Mouse (Mus musculus) mouse trophoblast stem cell (cell line): ENCODE measurements around the gene Scaper.

Source experiments
- in situ Hi-C, 2 experiments: fragments of 300-500 bp; cut with MseI, MboI; formaldehyde crosslinking; loops; 2 replicates in 1 of 2; 3 replicates in 1 of 2; pipeline ENCODE4 v1.15.1; 2025

Gene Scaper

GRCm38 (mm10) chr9:55608701-55609531 is 329.0 kb downstream of the Scaper start:
- in situ Hi-C loops: no loop called here

- in situ Hi-C loops: no loop called here
These were observed 339.3 kb downstream of the Scaper start for GRCm38 (mm10) chr9:55598594-55598993.

- in situ Hi-C loops: no loop called here
These were observed 351.8 kb downstream of the Scaper start for GRCm38 (mm10) chr9:55586141-55586540.

- in situ Hi-C loops: no loop called here
These were observed 356.5 kb downstream of the Scaper start for GRCm38 (mm10) chr9:55581414-55581813.

- in situ Hi-C loops: no loop called here
These were observed 361.3 kb downstream of the Scaper start for GRCm38 (mm10) chr9:55576571-55576970.

GRCm38 (mm10) chr9:55571071-55571470 is 366.8 kb downstream of the Scaper start:
- in situ Hi-C loops: no loop called here

GRCm38 (mm10) chr9:55568466-55569159 is 369.3 kb downstream of the Scaper start:
- in situ Hi-C loops: no loop called here

GRCm38 (mm10) chr9:55560960-55561359 is 377.0 kb downstream of the Scaper start:
- in situ Hi-C loops: no loop called here

GRCm38 (mm10) chr9:55554986-55555385 is 382.9 kb downstream of the Scaper start:
- in situ Hi-C loops: no loop called here

- in situ Hi-C loops: no loop called here
These were observed 388.5 kb downstream of the Scaper start for GRCm38 (mm10) chr9:55549302-55549890.

GRCm38 (mm10) chr9:55548871-55549270 is 389.0 kb downstream of the Scaper start:
- in situ Hi-C loops: no loop called here

GRCm38 (mm10) chr9:55546176-55547010 is 391.5 kb downstream of the Scaper start:
- in situ Hi-C loops: no loop called here

- in situ Hi-C loops: no loop called here
These were observed 392.3 kb downstream of the Scaper start for GRCm38 (mm10) chr9:55545556-55546175.

GRCm38 (mm10) chr9:55544861-55545555 is 392.9 kb downstream of the Scaper start:
- in situ Hi-C loops: no loop called here

GRCm38 (mm10) chr9:55543703-55544401 is 394.1 kb downstream of the Scaper start:
- in situ Hi-C loops: no loop called here

GRCm38 (mm10) chr9:55543336-55543702 is 394.6 kb downstream of the Scaper start:
- in situ Hi-C loops: no loop called here

GRCm38 (mm10) chr9:55542366-55543325 is 395.3 kb downstream of the Scaper start:
- in situ Hi-C loops: no loop called here

- in situ Hi-C loops: no loop called here
These were observed 396.1 kb downstream of the Scaper start for GRCm38 (mm10) chr9:55541681-55542365.
